Mouse (Mus musculus): ENCODE results near the gene Slc38a10.

- TF ChIP-seq CTCF (IDR thresholded peaks at IDR 0.05; ENCODE audit: control insufficient read depth, insufficient read depth, insufficient replicate concordance, low read depth, low read length) (no peak), POLR2A (IDR thresholded peaks at IDR 0.05; ENCODE audit: control insufficient read depth, low read depth, low read length) (no peak)
These were observed 2.8 kb downstream of the Slc38a10 start for GRCm38 (mm10) chr11:120148201-120148855.
